Mouse (Mus musculus): ENCODE data around the gene Nt5dc2.

GRCm38 (mm10) chr14:31164067-31164466 lies 33.2 kb downstream of the Nt5dc2 start:
- TF ChIP-seq POLR2A (IDR thresholded peaks at IDR 0.05; ENCODE audit: insufficient read depth, low read depth, low read length) = no peak
- TF ChIP-seq CTCF (IDR thresholded peaks at IDR 0.05; ENCODE audit: insufficient read depth, low read depth, low read length) = no peak
